Mouse (Mus musculus): ENCODE data around the gene Reep3.

- TF ChIP-seq MAX (IDR thresholded peaks at IDR 0.05; ENCODE audit: low read length) (no peak), POLR2A (IDR thresholded peaks at IDR 0.05; ENCODE audit: control insufficient read depth in 1 of 2, insufficient read depth in 1 of 2, low read depth in 1 of 2, low read length in 2 of 2, poor library complexity in 1 of 2) (no peak), CTCF (IDR thresholded peaks at IDR 0.05 in 2 of 3, conservative IDR thresholded peaks at IDR 0.05 in 1 of 3; ENCODE audit: control insufficient read depth in 1 of 3, insufficient read depth in 1 of 3, low read depth in 2 of 3, low read length in 3 of 3, poor library complexity in 1 of 3, severe bottlenecking in 1 of 3) (no peak), TCF12 (IDR thresholded peaks at IDR 0.05; ENCODE audit: low read depth, low read length) (no peak), E2F4 (IDR thresholded peaks at IDR 0.05; ENCODE audit: borderline replicate concordance, low read depth, low read length) (no peak), NELFE (IDR thresholded peaks at IDR 0.05; ENCODE audit: low read depth, low read length) (no peak), UBTF (IDR thresholded peaks at IDR 0.05; ENCODE audit: borderline replicate concordance, insufficient read depth, low read depth, low read length) (no peak), USF2 (IDR thresholded peaks at IDR 0.05; ENCODE audit: borderline replicate concordance in 1 of 2, insufficient read depth in 1 of 2, low read depth in 1 of 2, low read length in 2 of 2) (no peak), SMC3 (IDR thresholded peaks at IDR 0.05; ENCODE audit: low read depth, low read length) (no peak), GATA1 (IDR thresholded peaks at IDR 0.05; ENCODE audit: low read depth, low read length) (no peak), ZC3H11A (IDR thresholded peaks at IDR 0.05; ENCODE audit: low read depth, low read length) (no peak), POLR2AphosphoS2 (IDR thresholded peaks at IDR 0.05; ENCODE audit: low read length) (no peak)
Observed at GRCm38 (mm10) chr10:66994469-66994868, 102.3 kb downstream of the Reep3 start.
